Mouse (Mus musculus): ENCODE data around the gene Slc45a3. TPM values are rescaled to one million over a fixed set of nuclear protein-coding genes. Genes with fewer than 3 reads are reported as not detected.

Slc45a3 gene
- polyA plus RNA-seq, 1 experiment from 2014 or later = 4.9 TPM

DNA sequence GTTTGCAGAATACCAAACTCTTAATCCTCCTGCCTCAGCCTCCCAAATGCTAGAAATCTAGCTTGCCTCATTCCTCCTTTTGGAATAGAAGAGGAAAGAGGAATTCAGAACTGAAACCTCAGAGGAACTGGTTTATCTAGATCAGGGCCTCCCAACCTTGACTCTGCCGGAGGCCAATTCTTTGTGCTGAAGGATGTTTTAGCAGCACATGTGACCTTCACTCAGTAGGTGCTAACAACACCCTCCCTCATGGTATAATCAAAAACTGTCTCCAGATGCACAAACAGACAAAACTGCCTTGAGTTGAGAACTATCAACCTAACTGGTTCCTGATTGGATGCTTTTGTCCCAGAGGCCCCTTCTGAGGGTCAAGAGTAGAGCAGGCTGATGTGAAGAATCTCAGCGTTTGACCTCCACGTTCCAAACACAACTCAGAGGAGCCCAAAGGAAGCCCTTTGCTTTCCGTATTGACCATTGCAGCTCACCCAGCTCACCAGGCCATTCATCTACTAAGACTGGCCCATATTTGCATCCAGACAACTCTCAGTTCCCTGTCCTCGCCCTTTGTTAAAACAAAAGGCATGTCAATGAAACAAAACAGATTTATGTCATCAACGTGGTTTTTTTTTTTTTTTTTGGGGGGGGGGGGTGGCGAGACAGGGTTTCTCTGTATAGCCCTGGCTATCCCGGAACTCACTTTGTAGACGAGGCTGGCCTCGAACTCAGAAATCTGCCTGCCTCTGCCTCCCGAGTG, 16.1 kb upstream of the Slc45a3 start:
- Histone ChIP-seq H3K36me3 (replicated peaks) (no peaks in the 10 kb centered on the region), H3K27me3 (no peaks in the 10 kb centered on the region), H3K4me2 (no peak overlapping the region), H3K9me3 (no peaks in the 10 kb centered on the region), H3K9ac (no peak overlapping the region), H3K27ac (no peak overlapping the region), H3K4me1 (peaks cover 4% of the 10 kb centered on the region), H3K4me3 (replicated peaks) (no peak overlapping the region)
- no peak for ATAC-seq (ENCODE audit: low FRiP score)
- WGBS = 90% methylated on average over 11 of the region's 11 CpGs

DNA sequence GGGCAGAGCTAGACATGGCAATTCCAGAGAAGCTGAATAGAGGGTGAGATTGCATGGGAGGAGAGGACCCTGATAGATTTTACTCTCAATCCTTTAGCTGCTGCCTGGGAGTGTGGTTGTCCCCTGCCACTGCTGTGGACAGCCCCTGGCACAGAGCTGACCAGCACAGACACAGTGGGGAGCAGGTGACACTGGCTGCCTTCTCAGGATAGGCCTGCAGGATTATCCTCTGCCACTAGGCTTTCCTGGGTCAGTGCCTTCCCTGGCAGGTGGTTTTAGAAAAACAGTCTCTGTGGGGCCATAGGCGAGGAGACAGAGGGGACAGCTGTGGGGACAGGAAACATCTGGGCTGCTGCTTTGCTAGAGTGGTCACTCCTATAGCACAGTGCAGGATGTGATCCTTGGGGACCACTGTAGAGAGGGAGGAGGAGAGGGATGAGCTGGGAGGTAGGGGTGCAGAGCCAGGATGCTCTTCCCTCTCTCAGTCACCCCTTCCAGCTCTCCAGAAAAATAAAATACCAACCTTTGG, 14.7 kb upstream of the Slc45a3 start:
- H3K4me3 ChIP-seq (replicated peaks) = no peak overlapping the region
- H3K27ac ChIP-seq = no peak overlapping the region
- ATAC-seq (ENCODE audit: low FRiP score) = no peak
- H3K9ac ChIP-seq = no peak overlapping the region
- no peaks in the 10 kb centered on the region for H3K27me3 ChIP-seq
- no peak overlapping the region for H3K4me2 ChIP-seq
- WGBS = 38% methylated on average over 1 of the region's 1 CpGs
- H3K4me1 ChIP-seq = peaks cover 4% of the 10 kb centered on the region; the same call in 1 of the 2 replicates
- H3K9me3 ChIP-seq = no peaks in the 10 kb centered on the region
- H3K36me3 ChIP-seq (replicated peaks) = no peaks in the 10 kb centered on the region

DNA sequence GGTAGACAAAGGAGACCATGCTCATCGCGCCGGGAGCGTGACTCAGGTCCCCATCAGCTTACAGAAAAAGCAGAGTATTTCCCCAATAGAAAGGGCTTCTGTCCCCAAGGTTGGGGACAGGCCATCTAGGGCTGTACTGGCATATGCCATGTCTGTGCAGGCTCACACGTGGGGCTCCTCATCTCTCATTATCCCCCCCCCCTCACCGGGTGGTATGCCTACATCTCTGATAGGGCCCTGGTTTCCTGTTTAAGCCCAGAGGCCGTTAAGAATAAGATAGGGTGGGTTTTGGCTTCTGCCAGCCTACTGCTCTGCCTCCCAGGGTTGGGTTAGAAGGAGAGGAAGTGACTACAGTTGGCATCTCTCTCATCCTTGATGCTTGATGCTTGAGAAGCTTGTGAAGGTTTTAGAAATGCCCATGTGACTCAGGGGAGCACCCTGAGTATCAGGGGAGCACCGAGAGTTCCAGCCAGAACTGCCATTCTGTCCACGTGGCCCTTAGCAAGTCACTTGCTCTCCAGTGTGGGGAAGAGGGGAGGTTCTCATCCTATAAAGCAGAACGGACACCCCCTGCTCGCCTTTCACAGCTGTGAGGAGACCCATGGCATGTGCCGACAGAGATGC, 8.4 kb upstream of the Slc45a3 start:
- H3K9ac ChIP-seq = no peak overlapping the region
- peaks cover 5% of the 10 kb centered on the region; the same call in 1 of the 2 replicates for H3K4me1 ChIP-seq
- 0 out of 2 replicates have a peak, but pooled peaks cover 14% of the 10 kb centered on the region for H3K27me3 ChIP-seq
- no peak overlapping the region for H3K4me2 ChIP-seq
- H3K27ac ChIP-seq = no peak overlapping the region
- WGBS = 85% methylated on average over 12 of the region's 12 CpGs
- no peaks in the 10 kb centered on the region for H3K9me3 ChIP-seq
- ATAC-seq (ENCODE audit: low FRiP score) = no peak
- no peak overlapping the region for H3K4me3 ChIP-seq (replicated peaks)
- H3K36me3 ChIP-seq (replicated peaks) = no peaks in the 10 kb centered on the region

DNA sequence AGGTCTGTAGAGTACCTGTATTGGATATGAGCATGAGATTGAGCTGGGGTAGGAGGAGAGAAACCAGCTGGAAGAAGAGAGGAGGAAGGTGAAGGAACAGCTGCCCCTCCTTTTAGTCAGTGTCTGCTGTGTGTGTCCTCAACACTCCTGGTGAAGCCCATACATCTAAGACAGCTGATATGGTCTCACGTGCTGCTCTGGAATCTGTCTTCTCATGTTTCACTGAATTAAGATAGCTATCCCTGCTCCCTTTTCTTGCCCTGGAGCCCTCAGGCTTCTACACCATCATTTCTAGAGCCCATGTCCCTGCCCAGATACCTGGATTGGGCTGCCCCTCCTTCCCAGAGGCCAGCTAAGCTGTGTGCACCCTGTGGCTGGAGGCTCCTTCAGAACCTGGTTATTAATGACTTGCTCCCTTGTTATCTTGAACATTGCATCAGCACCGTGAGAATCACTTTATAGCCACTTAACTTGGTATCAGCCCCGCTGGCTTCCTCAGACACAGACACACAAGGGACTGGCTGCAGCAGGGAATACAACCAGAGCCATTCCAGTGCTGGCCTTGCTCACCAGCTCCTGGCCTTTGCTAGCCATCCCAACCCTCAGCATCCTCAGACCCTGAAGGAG, 7.5 kb upstream of the Slc45a3 start:
- 64% methylated on average over 3 of the region's 3 CpGs for WGBS
- H3K9me3 ChIP-seq = no peaks in the 10 kb centered on the region
- peaks cover 5% of the 10 kb centered on the region; the same call in 1 of the 2 replicates for H3K4me1 ChIP-seq
- ATAC-seq (ENCODE audit: low FRiP score) = no peak
- no peaks in the 10 kb centered on the region for H3K36me3 ChIP-seq (replicated peaks)
- no peak overlapping the region for H3K27ac ChIP-seq
- H3K4me3 ChIP-seq (replicated peaks) = no peak overlapping the region
- peaks cover 15% of the 10 kb centered on the region for H3K27me3 ChIP-seq
- no peak overlapping the region for H3K4me2 ChIP-seq
- H3K9ac ChIP-seq = no peak overlapping the region

DNA sequence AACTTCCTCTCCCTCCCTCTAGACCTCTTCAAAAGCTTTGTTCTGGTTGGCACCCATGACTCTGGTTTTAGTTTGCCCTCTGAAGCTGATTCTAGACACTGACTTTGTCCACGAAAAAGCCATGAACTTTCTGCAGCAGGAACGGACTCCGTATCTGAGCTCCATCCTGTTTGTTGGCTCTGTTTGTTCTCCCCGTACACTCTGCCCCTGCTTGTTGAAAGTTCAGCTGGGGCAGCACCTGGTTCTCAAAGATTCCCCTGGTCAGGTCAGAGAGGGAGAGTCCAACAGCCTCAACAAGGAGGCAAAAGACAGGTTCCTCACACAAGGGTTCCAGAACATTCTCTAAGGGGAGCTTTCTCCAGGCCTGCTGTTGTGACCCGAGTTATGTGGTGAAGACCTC, 5.4 kb upstream of the Slc45a3 start:
- WGBS = 88% methylated on average over 5 of the region's 5 CpGs
- peaks cover 8% of the 10 kb centered on the region; the same call in 1 of the 2 replicates for H3K4me1 ChIP-seq
- no peak overlapping the region for H3K4me2 ChIP-seq
- no peaks in the 10 kb centered on the region for H3K36me3 ChIP-seq (replicated peaks)
- H3K27me3 ChIP-seq = peaks cover 35% of the 10 kb centered on the region
- no peak overlapping the region for H3K27ac ChIP-seq
- ATAC-seq (ENCODE audit: low FRiP score) = no peak
- H3K9ac ChIP-seq = no peak overlapping the region
- no peaks in the 10 kb centered on the region for H3K9me3 ChIP-seq
- no peak overlapping the region for H3K4me3 ChIP-seq (replicated peaks)

DNA sequence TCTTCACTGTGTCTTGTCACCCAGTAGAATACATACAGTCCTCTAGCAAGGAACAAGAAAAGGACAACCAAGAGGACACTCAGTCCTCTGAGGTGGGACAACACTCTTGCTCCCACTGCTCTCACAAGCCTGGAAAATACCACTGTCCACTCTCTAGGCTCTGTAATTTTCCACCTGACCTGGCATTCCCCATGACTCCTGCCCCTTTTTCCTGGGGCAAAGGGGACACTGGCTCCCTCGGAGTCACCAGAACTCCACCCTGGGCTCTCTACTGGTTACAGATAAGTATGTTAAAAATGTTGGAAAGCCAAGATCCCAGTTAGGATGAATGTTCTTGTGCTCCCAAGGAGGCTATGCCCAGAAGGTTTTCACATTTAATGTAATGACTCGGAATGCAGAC, 1.8 kb upstream of the Slc45a3 start:
- 60% methylated on average over 2 of the region's 2 CpGs for WGBS
- H3K27me3 ChIP-seq = peaks cover 53% of the 10 kb centered on the region
- H3K9me3 ChIP-seq = no peaks in the 10 kb centered on the region

DNA sequence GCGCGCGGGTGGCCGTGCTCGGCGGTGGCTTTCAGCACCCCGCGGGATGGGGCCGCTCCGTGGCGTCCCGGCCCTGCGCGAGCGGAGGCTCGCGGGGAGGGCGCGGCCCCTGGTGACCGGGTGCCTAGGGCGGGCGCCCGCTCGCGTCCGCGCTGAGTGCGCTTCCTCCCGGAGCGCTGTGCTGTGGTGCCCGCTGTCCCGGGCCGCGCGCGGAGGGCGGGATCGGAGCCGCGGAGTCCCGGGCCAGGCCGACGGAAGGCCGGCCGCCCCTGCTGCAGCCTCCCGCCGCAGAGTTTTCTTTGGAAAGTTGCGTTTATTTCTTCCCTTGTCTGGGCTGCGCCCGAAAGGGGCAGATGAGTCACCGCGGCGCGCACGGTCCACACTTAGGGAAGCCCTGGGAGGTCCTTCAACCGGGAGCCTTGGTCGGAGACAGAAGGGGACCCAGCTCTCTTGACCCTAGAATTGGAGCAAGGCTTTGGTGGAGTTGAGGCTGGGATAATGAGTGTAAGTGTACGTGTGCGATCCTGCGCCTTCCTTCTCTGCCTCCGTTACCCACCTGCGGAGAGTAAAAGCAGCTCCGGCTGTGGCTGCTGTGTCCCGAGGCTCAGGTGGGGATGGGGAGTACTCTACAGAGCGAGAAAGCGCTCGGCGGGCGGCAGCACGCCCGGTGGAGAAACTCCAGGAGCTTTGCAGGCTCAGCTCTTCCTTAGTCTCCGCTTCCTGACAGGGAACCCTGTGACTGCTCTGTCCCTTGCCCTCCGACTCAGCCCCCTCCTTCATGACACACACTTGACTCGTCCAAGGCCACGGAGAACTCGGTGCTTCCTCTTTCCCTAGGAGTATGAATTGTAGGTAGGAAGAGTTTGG, 551 bp downstream of the Slc45a3 start:
- peak; percentile 79 for ATAC-seq (ENCODE audit: low FRiP score)
- peak overlapping the region; percentile 90 for H3K4me3 ChIP-seq (replicated peaks)
- no peaks in the 10 kb centered on the region for H3K9me3 ChIP-seq
- no peak overlapping the region for H3K27ac ChIP-seq
- under 1% methylated on average over 68 of the region's 76 CpGs for WGBS
- peaks cover 52% of the 10 kb centered on the region for H3K27me3 ChIP-seq
- peak overlapping the region; percentile 98 for H3K4me2 ChIP-seq
- H3K4me1 ChIP-seq = peaks cover 54% of the 10 kb centered on the region
- peak overlapping the region; percentile 85 for H3K9ac ChIP-seq
- H3K36me3 ChIP-seq (replicated peaks) = no peaks in the 10 kb centered on the region

More for the DNA sequence above, 1.8 kb upstream of the Slc45a3 start:
- no peak overlapping the region for H3K27ac ChIP-seq
- H3K4me1 ChIP-seq = peaks cover 31% of the 10 kb centered on the region
- no peak for ATAC-seq (ENCODE audit: low FRiP score)
- H3K36me3 ChIP-seq (replicated peaks) = no peaks in the 10 kb centered on the region
- no peak overlapping the region for H3K4me3 ChIP-seq (replicated peaks)
- no peak overlapping the region for H3K4me2 ChIP-seq
- H3K9ac ChIP-seq = no peak overlapping the region

DNA sequence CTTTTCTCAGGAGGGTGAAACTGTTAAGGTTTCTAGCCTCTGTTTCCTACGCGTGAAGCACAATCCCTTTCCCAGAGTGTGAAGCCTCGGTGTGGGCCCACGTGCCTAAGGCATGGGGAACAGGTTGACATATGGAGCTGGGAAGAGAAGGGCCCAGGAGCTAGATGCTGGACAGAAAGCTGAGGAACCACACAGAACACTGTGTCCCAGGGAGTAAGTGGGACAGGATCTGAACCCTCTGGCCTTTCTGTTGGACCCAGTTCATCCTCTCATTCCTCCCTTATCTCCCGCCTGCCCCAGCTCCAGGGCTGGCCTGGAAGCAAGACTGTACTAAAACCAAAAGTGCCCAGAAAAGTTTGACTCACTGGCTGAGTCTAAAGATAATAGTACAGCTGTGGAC, 1.3 kb downstream of the Slc45a3 start:
- WGBS = 23% methylated on average over 5 of the region's 5 CpGs
- ATAC-seq (ENCODE audit: low FRiP score) = no peak
- H3K27me3 ChIP-seq = peaks cover 56% of the 10 kb centered on the region
- H3K9me3 ChIP-seq = no peaks in the 10 kb centered on the region
- peaks cover 62% of the 10 kb centered on the region for H3K4me1 ChIP-seq
- peak overlapping the region; percentile 85; the same call in 1 of the 2 replicates for H3K9ac ChIP-seq
- H3K36me3 ChIP-seq (replicated peaks) = no peaks in the 10 kb centered on the region
- no peak overlapping the region for H3K27ac ChIP-seq
- H3K4me3 ChIP-seq (replicated peaks) = peak overlapping the region; percentile 90
- peak overlapping the region; percentile 98 for H3K4me2 ChIP-seq

DNA sequence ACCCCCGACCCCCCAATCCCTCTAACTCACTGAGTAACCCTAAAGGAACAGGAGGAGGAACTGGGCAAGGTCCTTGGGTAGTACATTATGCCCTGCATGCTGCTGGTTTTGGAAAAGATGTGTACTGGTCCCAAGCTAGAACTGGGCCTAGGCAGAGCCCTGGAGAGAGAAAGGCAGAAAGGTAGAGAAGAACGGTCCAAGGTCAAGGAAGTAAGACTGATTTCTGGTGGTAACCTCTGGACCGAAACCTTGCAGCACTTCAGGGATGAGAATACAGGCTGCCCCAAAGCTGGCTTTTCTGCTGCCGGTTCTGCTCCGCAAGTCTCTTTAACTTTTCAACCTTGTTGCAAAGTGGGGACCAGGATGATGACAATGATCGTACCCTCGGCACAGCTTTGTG, 1.8 kb downstream of the Slc45a3 start:
- no peak overlapping the region for H3K4me3 ChIP-seq (replicated peaks)
- H3K4me2 ChIP-seq = peak overlapping the region; percentile 98
- no peaks in the 10 kb centered on the region for H3K36me3 ChIP-seq (replicated peaks)
- H3K27ac ChIP-seq = no peak overlapping the region
- no peak overlapping the region for H3K9ac ChIP-seq
- peaks cover 56% of the 10 kb centered on the region for H3K27me3 ChIP-seq
- peaks cover 65% of the 10 kb centered on the region for H3K4me1 ChIP-seq
- H3K9me3 ChIP-seq = no peaks in the 10 kb centered on the region
- WGBS = 70% methylated on average over 7 of the region's 7 CpGs
- no peak for ATAC-seq (ENCODE audit: low FRiP score)

DNA sequence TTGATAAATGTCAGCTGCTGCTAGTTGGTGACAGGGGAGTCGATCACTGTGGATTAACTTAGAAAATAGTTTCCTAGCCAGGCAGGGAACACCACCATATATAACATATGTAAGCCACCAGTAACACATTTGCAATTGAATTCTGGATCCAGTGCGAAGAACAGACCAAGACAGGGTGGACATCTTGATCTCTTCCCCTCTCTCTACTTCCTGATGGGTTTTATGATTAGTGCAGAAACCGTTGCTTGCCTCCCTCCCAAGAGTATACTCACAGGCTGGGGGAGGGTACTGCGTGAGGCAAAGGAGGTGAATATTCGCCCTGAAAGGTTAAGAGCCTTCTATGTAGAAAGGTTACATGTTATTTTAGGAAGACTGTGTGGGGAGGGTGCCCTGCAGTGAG, 3.1 kb downstream of the Slc45a3 start:
- 51% methylated on average over 5 of the region's 5 CpGs for WGBS
- Histone ChIP-seq H3K4me3 (replicated peaks) (no peak overlapping the region), H3K27ac (no peak overlapping the region), H3K4me2 (no peak overlapping the region), H3K27me3 (peaks cover 48% of the 10 kb centered on the region), H3K9me3 (no peaks in the 10 kb centered on the region), H3K9ac (no peak overlapping the region), H3K36me3 (replicated peaks) (no peaks in the 10 kb centered on the region), H3K4me1 (peaks cover 77% of the 10 kb centered on the region)
- ATAC-seq (ENCODE audit: low FRiP score) = no peak

DNA sequence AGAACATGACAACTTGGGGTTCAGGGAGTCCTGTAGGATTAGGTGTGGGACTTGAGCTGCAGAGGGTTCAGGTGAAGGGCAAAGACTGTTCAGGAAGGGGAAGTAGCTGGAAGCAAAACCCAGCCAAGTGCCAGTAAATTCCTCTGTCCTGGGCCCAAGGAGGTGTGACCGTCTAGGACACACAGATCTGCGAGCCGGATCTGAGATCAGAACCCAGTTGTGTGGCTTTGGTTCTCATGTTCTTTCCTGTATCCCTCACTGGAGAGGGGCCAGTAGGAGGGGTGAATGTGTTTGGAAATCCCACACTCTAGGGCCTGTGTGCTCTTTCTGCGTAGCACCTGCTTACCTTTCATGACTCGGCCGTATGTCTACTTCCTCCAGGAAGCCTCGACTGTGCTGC, 4.6 kb downstream of the Slc45a3 start:
- Histone ChIP-seq H3K36me3 (replicated peaks) (no peaks in the 10 kb centered on the region), H3K4me1 (peaks cover 90% of the 10 kb centered on the region), H3K27ac (no peak overlapping the region), H3K9ac (no peak overlapping the region), H3K27me3 (peaks cover 35% of the 10 kb centered on the region), H3K9me3 (no peaks in the 10 kb centered on the region), H3K4me2 (no peak overlapping the region), H3K4me3 (replicated peaks) (no peak overlapping the region)
- WGBS = 88% methylated on average over 7 of the region's 7 CpGs
- no peak for ATAC-seq (ENCODE audit: low FRiP score)

DNA sequence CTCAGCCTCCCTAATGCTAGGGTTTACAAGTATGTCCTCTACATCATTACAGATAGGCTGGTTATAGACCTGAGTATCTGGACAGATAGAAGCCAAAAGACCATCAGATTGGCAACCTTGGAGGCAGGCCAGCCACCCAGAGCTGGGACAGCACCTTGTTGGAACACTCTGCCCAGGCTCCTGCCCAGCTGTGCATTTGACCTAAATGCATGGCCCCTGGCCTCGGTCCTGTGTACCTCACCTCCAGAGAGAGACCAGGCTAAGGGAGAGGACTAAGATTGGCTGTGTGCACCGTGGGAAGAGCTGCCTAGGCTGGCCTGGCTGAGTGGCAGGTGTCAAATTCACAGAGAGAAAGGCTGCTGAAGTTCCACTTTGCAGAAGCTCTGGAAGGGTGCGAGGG, 5.8 kb downstream of the Slc45a3 start:
- WGBS = 33% methylated on average over 3 of the region's 3 CpGs
- Histone ChIP-seq H3K9me3 (no peaks in the 10 kb centered on the region), H3K9ac (no peak overlapping the region), H3K36me3 (replicated peaks) (no peaks in the 10 kb centered on the region), H3K4me1 (peaks cover 96% of the 10 kb centered on the region), H3K27ac (no peak overlapping the region), H3K4me2 (no peak overlapping the region), H3K27me3 (peaks cover 26% of the 10 kb centered on the region), H3K4me3 (replicated peaks) (no peak overlapping the region)
- ATAC-seq (ENCODE audit: low FRiP score) = no peak
